Mouse (Mus musculus) kidney, adult 2 months (tissue): ENCODE results near the gene Slit3.

Experiments used
- CTCF ChIP-seq: fragments of 200-500 bp; conservative IDR thresholded peaks from 2 replicates; pipeline ENCODE4 v1.5.1; 2011; ENCODE audit warnings: low read depth, mild to moderate bottlenecking, control low read depth, low read length, moderate library complexity, mixed read lengths; ENCODE audit not compliant: insufficient read depth, insufficient read length
- POLR2A ChIP-seq: fragments of 200-500 bp; IDR thresholded peaks from one replicate; pipeline ENCODE4 v1.6.1; 2011; ENCODE audit warnings: low read depth, low read length, control low read depth

GRCm38 (mm10) chr11:35178144-35178817, 57.3 kb downstream of the Slit3 start:
- no peak for TF ChIP-seq POLR2A
- TF ChIP-seq CTCF, result no peak
